Mouse (Mus musculus) cortical plate, adult 2 months (tissue): ENCODE data around the gene Galr3.

Experiments used
- CTCF ChIP-seq: fragments of 200-500 bp; IDR thresholded peaks from 2 replicates; pipeline ENCODE4 v1.5.1; 2011; ENCODE audit warnings: mild to moderate bottlenecking, control low read depth, low read length; ENCODE audit not compliant: insufficient read depth; ENCODE audit errors: extremely low read depth
- POLR2A ChIP-seq: fragments of 200-500 bp; IDR thresholded peaks from 2 replicates; pipeline ENCODE4 v1.6.1; 2011; ENCODE audit warnings: mild to moderate bottlenecking, low read length, control low read depth; ENCODE audit not compliant: insufficient read depth; ENCODE audit errors: extremely low read depth

DNA sequence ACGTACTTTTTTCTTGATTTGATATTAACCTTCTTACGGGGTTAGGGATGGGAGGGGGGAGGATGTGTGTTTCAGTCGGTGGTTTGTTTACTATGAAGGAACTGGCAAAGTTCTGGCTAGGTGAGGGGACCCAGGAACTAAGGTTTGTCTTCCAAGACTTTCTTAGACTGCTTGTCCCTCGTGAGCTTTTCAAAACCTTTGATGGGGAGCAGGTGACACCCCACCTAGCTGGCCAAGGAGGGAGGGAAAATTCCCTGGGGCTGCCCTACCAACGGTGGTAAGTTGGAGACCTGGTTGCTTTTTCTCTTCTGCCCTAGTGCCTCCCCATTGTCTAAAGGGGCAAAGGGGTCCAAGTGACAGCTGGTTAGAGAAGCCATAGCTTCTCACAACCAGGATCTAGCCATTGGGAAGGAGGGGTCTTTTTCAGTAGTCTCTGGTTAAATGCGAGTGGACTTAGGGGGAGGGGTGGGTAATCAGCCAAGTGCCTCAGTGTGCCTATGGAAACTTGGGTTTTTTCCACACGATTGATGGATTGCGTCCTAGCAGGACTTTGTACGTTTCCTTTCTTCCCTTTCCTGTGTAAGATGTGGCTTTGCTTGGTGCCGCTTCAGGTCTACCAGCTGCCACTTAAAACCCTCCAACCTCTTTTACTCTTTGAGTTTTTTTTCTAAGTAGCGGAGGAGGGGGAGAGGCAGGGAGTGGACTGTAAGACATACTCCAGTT, 12.0 kb upstream of the Galr3 start:
- no peak for TF ChIP-seq POLR2A
- TF ChIP-seq CTCF, result no peak
